Mouse (Mus musculus): ENCODE results near the gene Sesn1. TPM values are rescaled to one million over a fixed set of nuclear protein-coding genes. Genes with fewer than 3 reads are reported as not detected.
"Not testable (repeated sequence)": the region's sequence is repeated elsewhere in the genome, so short reads cannot be mapped to it uniquely, and the experiment has no call there.

Gene Sesn1
- polyA plus RNA-seq, 1 experiment from 2014 or later, result 33.8 TPM

GRCm38 (mm10) chr10:41952354-41952753 is 142.6 kb downstream of the Sesn1 start:
- H3K9ac ChIP-seq (replicated peaks; ENCODE audit: low read depth, low read length); H3K27ac ChIP-seq (ENCODE audit: low read length); H3K36me3 ChIP-seq (ENCODE audit: control insufficient read depth, insufficient read depth, low read length); H3K4me1 ChIP-seq (ENCODE audit: control insufficient read depth, insufficient read depth, low read length); H3K4me3 ChIP-seq (ENCODE audit: low read depth, low read length); ATAC-seq (ENCODE audit: insufficient number of reproducible peaks, insufficient read depth, low FRiP score, low read depth); H3K9me3 ChIP-seq (ENCODE audit: control insufficient read depth, low read depth, low read length); H3K27me3 ChIP-seq (ENCODE audit: control insufficient read depth, insufficient read depth, low read length); H3K4me2 ChIP-seq (replicated peaks; ENCODE audit: low read depth, low read length): not testable (repeated sequence)
- WGBS, result 94% methylated on average over 5 of the region's 10 CpGs

- Histone ChIP-seq H3K4me1 (ENCODE audit: control insufficient read depth, insufficient read depth, low read length) (no peaks in the 10 kb centered on the region), H3K4me3 (ENCODE audit: low read depth, low read length) (no peak overlapping the region), H3K9ac (replicated peaks; ENCODE audit: low read depth, low read length) (no peak overlapping the region), H3K27ac (ENCODE audit: low read length) (no peak overlapping the region), H3K9me3 (ENCODE audit: control insufficient read depth, low read depth, low read length) (no peaks in the 10 kb centered on the region), H3K4me2 (replicated peaks; ENCODE audit: low read depth, low read length) (no peak overlapping the region), H3K36me3 (ENCODE audit: control insufficient read depth, insufficient read depth, low read length) (no peaks in the 10 kb centered on the region), H3K27me3 (ENCODE audit: control insufficient read depth, insufficient read depth, low read length) (no peaks in the 10 kb centered on the region)
- WGBS, result 90% methylated on average over 14 of the region's 14 CpGs
- ATAC-seq (ENCODE audit: insufficient number of reproducible peaks, insufficient read depth, low FRiP score, low read depth), result no peak
Observed at GRCm38 (mm10) chr10:41952850-41953527, 143.3 kb downstream of the Sesn1 start.

GRCm38 (mm10) chr10:41953528-41953864 is 143.8 kb downstream of the Sesn1 start:
- 92% methylated on average over 5 of the region's 5 CpGs for WGBS
- no peaks in the 10 kb centered on the region for H3K27me3 ChIP-seq (ENCODE audit: control insufficient read depth, insufficient read depth, low read length)
- no peak for ATAC-seq (ENCODE audit: insufficient number of reproducible peaks, insufficient read depth, low FRiP score, low read depth)
- no peaks in the 10 kb centered on the region for H3K36me3 ChIP-seq (ENCODE audit: control insufficient read depth, insufficient read depth, low read length)
- H3K4me2 ChIP-seq (replicated peaks; ENCODE audit: low read depth, low read length), result no peak overlapping the region
- H3K4me1 ChIP-seq (ENCODE audit: control insufficient read depth, insufficient read depth, low read length), result no peaks in the 10 kb centered on the region
- no peak overlapping the region for H3K9ac ChIP-seq (replicated peaks; ENCODE audit: low read depth, low read length)
- no peaks in the 10 kb centered on the region for H3K9me3 ChIP-seq (ENCODE audit: control insufficient read depth, low read depth, low read length)
- H3K27ac ChIP-seq (ENCODE audit: low read length), result no peak overlapping the region
- no peak overlapping the region for H3K4me3 ChIP-seq (ENCODE audit: low read depth, low read length)

GRCm38 (mm10) chr10:41957421-41958225 is 147.9 kb downstream of the Sesn1 start:
- 86% methylated on average over 18 of the region's 18 CpGs for WGBS
- Histone ChIP-seq H3K27ac (ENCODE audit: low read length) (no peak overlapping the region), H3K27me3 (ENCODE audit: control insufficient read depth, insufficient read depth, low read length) (no peaks in the 10 kb centered on the region), H3K9ac (replicated peaks; ENCODE audit: low read depth, low read length) (no peak overlapping the region), H3K4me3 (ENCODE audit: low read depth, low read length) (no peak overlapping the region), H3K4me2 (replicated peaks; ENCODE audit: low read depth, low read length) (no peak overlapping the region), H3K4me1 (ENCODE audit: control insufficient read depth, insufficient read depth, low read length) (no peaks in the 10 kb centered on the region), H3K36me3 (ENCODE audit: control insufficient read depth, insufficient read depth, low read length) (no peaks in the 10 kb centered on the region), H3K9me3 (ENCODE audit: control insufficient read depth, low read depth, low read length) (no peaks in the 10 kb centered on the region)
- no peak for ATAC-seq (ENCODE audit: insufficient number of reproducible peaks, insufficient read depth, low FRiP score, low read depth)

Other genes with a start within 250 kb of the Sesn1 start
- gene Ccdc162, start 93.3 kb upstream of the Sesn1 start, polyA plus RNA-seq (2014; fragmentation: Nextera tagmentation; extraction: Ambion mirVana), result 0.51 and 1.2 TPM in 2 replicates
- gene Cep57l1, start 64 bp upstream of the Sesn1 start, polyA plus RNA-seq (2014; fragmentation: Nextera tagmentation; extraction: Ambion mirVana), result 22.1 and 22.8 TPM in 2 replicates
- gene Armc2, start 208.5 kb downstream of the Sesn1 start, polyA plus RNA-seq (2014; fragmentation: Nextera tagmentation; extraction: Ambion mirVana), result 1.9 and 2.2 TPM in 2 replicates